Mouse (Mus musculus) limb, embryonic 14.5 days (tissue): ENCODE measurements at regions not wholly inside any gene's neighbourhood (a gene's known extent, or its start where the extent isn't known, plus 50 kb on each side); places are given as distances from the start of the nearest gene placed in this dataset.

ENCODE experiments used
- ATAC-seq: fragments of 200-750 bp; cut with Nextera tagmentation; 2 replicates; pipeline ENCODE4 v1.8.0; 2017; ENCODE audit warnings: low read depth, moderate number of reproducible peaks, moderate TSS enrichment; ENCODE audit not compliant: low FRiP score
- DNase-seq: peaks from one replicate; pipeline ENCODE4 v3.0.0-alpha.2; 2015; ENCODE audit warnings: low spot score
- H3K27ac ChIP-seq: fragments of 300-500 bp; sonication (generic); replicated peaks from 2 replicates; pipeline ENCODE4 v1.5.1; 2014; ENCODE audit warnings: low read depth, mild to moderate bottlenecking, low read length, moderate library complexity, mixed read lengths
- H3K27me3 ChIP-seq: fragments of 300-500 bp; sonication (generic); 2 replicates; pipeline ENCODE4 v1.6.1; 2014; ENCODE audit warnings: low read length, mixed read lengths; ENCODE audit not compliant: control insufficient read depth, insufficient read depth
- H3K36me3 ChIP-seq: fragments of 300-500 bp; sonication (generic); 2 replicates; pipeline ENCODE4 v1.6.1; 2014; ENCODE audit warnings: mild to moderate bottlenecking, low read length, moderate library complexity, mixed read lengths; ENCODE audit not compliant: control insufficient read depth, insufficient read depth
- H3K4me1 ChIP-seq: fragments of 300-500 bp; sonication (generic); 2 replicates; pipeline ENCODE4 v1.6.1; 2014; ENCODE audit warnings: antibody characterized with exemption, low read length, mixed read lengths; ENCODE audit not compliant: control insufficient read depth, insufficient read depth
- H3K4me2 ChIP-seq: fragments of 300-500 bp; sonication (generic); replicated peaks from 2 replicates; pipeline ENCODE4 v1.6.1; 2014; ENCODE audit warnings: low read depth, mild to moderate bottlenecking, low read length, moderate library complexity; ENCODE audit not compliant: severe bottlenecking
- H3K4me3 ChIP-seq: fragments of 300-500 bp; sonication (generic); replicated peaks from 2 replicates; pipeline ENCODE4 v1.5.1; 2014; ENCODE audit warnings: low read length
- H3K9ac ChIP-seq: fragments of 300-500 bp; sonication (generic); 2 replicates; pipeline ENCODE4 v1.6.1; 2014; ENCODE audit warnings: mild to moderate bottlenecking, low read depth, low read length, moderate library complexity; ENCODE audit not compliant: severe bottlenecking
- H3K9me3 ChIP-seq: fragments of 300-500 bp; sonication (generic); 2 replicates; pipeline ENCODE4 v1.6.1; 2016; ENCODE audit warnings: low read length; ENCODE audit not compliant: control insufficient read depth
- POLR2A ChIP-seq: fragments of 200-500 bp; IDR thresholded peaks from 2 replicates; pipeline ENCODE4 v1.8.0; 2012; ENCODE audit warnings: inconsistent platforms, mild to moderate bottlenecking, moderate library complexity, borderline replicate concordance; ENCODE audit not compliant: insufficient read depth, insufficient read length; ENCODE audit errors: extremely low read depth
- WGBS: fragments of 180-500 bp; shearing (Covaris S2); extraction: QIAGEN DNeasy Blood & Tissue Kit; methylation state at CpG from one replicate; pipeline ENCODE4 v1.1.7; 2014; 5-methylcytosine and 5-hydroxymethylcytosine counted together

DNA sequence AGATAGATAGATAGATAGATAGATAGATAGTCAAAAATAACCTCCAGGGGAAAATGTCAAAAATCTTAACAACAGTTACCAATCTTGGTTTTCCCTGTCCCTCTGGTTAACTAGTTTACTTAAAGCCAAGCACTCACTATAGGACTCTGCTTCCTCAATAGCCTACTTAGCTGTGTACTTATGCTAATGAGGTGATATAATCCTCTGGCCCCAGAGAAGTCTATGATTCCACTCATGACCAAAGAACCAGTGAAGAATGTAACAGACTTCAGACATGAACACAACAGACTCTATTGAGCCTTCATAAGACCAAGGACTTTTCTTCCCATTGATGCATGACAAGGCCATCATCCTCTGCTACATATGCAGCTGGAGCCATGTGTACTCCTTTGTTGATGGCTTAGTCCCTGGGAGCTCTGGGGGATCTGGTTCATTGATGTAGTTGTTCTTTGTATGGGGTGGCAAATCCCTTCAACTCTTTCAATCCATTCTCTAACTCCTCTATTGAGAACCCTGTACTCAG is 589.9 kb upstream of the Dpp10 start:
- H3K4me1 ChIP-seq = no peaks in the 10 kb centered on the region
- H3K4me3 ChIP-seq = no peak overlapping the region
- H3K27ac ChIP-seq = no peak overlapping the region
- no peaks in the 10 kb centered on the region for H3K36me3 ChIP-seq
- H3K9ac ChIP-seq = no peak overlapping the region
- ATAC-seq = no peak
- no peaks in the 10 kb centered on the region for H3K9me3 ChIP-seq
- TF ChIP-seq POLR2A = no peak
- H3K4me2 ChIP-seq = no peak overlapping the region
- no peaks in the 10 kb centered on the region for H3K27me3 ChIP-seq
- DNase-seq = no peak

DNA sequence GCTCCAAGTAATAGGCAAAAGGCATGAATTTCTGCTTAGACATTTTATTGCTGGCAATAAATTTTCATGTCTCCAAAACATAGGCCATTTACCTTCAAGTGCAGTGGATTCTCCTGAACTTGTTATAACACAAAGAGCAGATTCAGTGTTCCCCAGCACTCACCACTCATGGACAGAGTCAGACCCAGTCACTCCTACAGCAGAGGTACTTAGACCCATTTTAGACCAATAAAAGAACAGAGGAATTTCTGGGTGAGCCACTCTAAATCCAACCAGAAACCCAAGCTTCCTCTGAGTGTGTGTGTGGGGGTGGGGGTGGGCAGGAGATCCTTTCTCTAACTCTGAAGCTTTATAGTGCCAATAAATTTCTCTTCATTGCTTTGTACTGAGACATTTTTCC is 584.7 kb upstream of the Dpp10 start:
- Histone ChIP-seq H3K9me3 (no peaks in the 10 kb centered on the region), H3K4me2 (no peak overlapping the region), H3K4me3 (no peak overlapping the region), H3K36me3 (no peaks in the 10 kb centered on the region), H3K27me3 (no peaks in the 10 kb centered on the region), H3K9ac (no peak overlapping the region), H3K4me1 (no peaks in the 10 kb centered on the region), H3K27ac (no peak overlapping the region)
- no peak for ATAC-seq
- DNase-seq = no peak
- TF ChIP-seq POLR2A = no peak

DNA sequence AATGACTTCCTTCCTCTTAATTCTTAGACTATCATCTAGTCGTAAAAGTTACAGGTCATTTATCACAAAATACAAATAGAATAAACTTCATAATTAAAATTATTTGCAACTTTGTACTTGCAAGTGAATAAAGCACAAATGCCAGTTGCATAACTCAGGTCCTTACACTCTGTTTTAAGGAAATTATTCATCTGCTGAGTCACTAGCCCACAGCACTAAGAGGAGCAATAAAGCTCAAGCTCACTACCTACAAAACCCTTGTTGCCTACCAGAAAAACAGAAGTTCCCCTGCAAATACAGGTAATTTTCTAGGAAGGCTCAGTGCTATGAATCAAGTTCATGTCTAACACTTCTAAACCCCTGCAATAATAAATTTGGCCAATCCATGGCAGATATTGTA is 539.3 kb upstream of the Dpp10 start:
- no peak overlapping the region for H3K9ac ChIP-seq
- no peaks in the 10 kb centered on the region for H3K27me3 ChIP-seq
- WGBS = 90% methylated on average over 1 of the region's 1 CpGs
- TF ChIP-seq POLR2A = no peak
- H3K36me3 ChIP-seq = no peaks in the 10 kb centered on the region
- H3K27ac ChIP-seq = no peak overlapping the region
- no peak overlapping the region for H3K4me3 ChIP-seq
- H3K4me1 ChIP-seq = no peaks in the 10 kb centered on the region
- no peaks in the 10 kb centered on the region for H3K9me3 ChIP-seq
- ATAC-seq = no peak
- no peak for DNase-seq
- no peak overlapping the region for H3K4me2 ChIP-seq
